Mouse (Mus musculus) thymus, adult 2 months (tissue): ENCODE measurements around the gene Cant1. TPM values are rescaled to one million over a fixed set of nuclear protein-coding genes. Genes with fewer than 3 reads are reported as not detected.

ENCODE experiments used
- DNase-seq: peaks from one replicate; pipeline ENCODE4 v3.0.0; 2021
- H3K27ac ChIP-seq: fragments of 200-500 bp; 2 replicates; pipeline ENCODE4 v1.5.1; 2012; ENCODE audit warnings: low read length, control low read depth; ENCODE audit not compliant: control insufficient read depth, insufficient read depth
- H3K27me3 ChIP-seq: fragments of 200-500 bp; 2 replicates; pipeline ENCODE4 v1.6.1; 2012; ENCODE audit warnings: mild to moderate bottlenecking, low read length, moderate library complexity, mixed read lengths; ENCODE audit not compliant: control insufficient read depth, insufficient read depth
- H3K36me3 ChIP-seq: fragments of 200-500 bp; 2 replicates; pipeline ENCODE4 v1.6.1; 2012; ENCODE audit warnings: mild to moderate bottlenecking, low read length, moderate library complexity; ENCODE audit not compliant: control insufficient read depth, insufficient read depth
- H3K4me1 ChIP-seq: fragments of 200-500 bp; replicated peaks from 2 replicates; pipeline ENCODE4 v1.6.1; 2012; ENCODE audit warnings: low read length; ENCODE audit not compliant: control insufficient read depth, insufficient read depth
- H3K4me3 ChIP-seq: fragments of 200-500 bp; 2 replicates; pipeline ENCODE4 v1.5.1; 2012; ENCODE audit warnings: mild to moderate bottlenecking, low read length, control low read depth, moderate library complexity; ENCODE audit not compliant: control insufficient read depth, insufficient read depth
- CTCF ChIP-seq: fragments of 200-500 bp; IDR thresholded peaks from 2 replicates; pipeline ENCODE4 v1.5.1; 2012; ENCODE audit warnings: mild to moderate bottlenecking, control low read depth, low read length, moderate library complexity, borderline replicate concordance; ENCODE audit not compliant: control insufficient read depth, poor library complexity, insufficient read depth; ENCODE audit errors: extremely low read depth
- POLR2A ChIP-seq: fragments of 200-500 bp; IDR thresholded peaks from 2 replicates; pipeline ENCODE4 v1.6.1; 2012; ENCODE audit warnings: mild to moderate bottlenecking, low read length, control low read depth, moderate library complexity; ENCODE audit not compliant: control insufficient read depth, poor library complexity, insufficient read depth; ENCODE audit errors: extremely low read depth
- WGBS: fragments of 180-500 bp; shearing (Covaris S2); methylation state at CpG from one replicate; pipeline ENCODE4 v1.1.7; 2018; 5-methylcytosine and 5-hydroxymethylcytosine counted together
- polyA plus RNA-seq: library from polyadenylated mRNA; depleted of rRNA; stranded (reverse); fragments of >200 nt; gene quantifications from 2 replicates; pipeline ENCODE4 v1.2.3, GENCODE M21; 2012

The Cant1 gene
- polyA plus RNA-seq, 1 experiment, result 100 TPM

DNA sequence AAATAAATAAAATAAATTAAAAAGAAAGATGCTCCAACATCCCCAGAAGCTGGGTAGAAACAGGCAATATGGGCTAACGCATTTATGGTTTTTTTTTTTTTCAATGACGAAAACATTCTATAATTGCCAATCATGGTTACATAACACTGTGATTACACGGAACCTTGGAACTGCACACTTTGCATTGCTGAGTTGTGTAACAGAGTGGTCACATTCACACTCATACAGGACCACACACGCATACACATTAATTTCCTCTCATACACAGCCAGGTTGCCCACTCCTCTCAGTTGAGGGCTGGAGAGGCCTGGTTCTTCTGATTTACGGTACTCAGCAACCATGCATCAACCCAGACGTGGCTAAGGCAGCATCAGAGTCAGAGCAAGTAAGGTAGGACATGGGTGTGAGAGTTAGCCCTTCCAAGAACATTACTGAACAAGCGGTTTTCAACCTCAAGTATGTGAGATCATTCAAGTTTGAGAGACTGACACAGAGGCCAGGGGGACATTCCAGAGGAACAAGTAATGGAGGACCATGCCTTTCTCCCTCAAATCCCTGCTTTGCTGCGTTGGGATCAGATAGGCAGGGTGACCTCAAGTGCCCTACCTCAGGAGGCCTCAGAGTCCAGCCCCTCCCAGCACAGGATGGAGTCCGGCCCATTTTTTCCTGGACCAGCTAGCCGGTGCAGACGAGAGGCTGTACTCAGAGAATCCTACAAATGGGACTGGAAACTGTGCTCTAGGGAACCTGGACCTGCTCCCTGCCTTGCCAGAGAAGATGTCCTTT, 35.2 kb upstream of the Cant1 start:
- no peak overlapping the region for H3K27ac ChIP-seq
- no peak for DNase-seq
- peaks cover 22% of the 10 kb centered on the region for H3K4me1 ChIP-seq
- no peaks in the 10 kb centered on the region for H3K27me3 ChIP-seq
- no peak overlapping the region for H3K4me3 ChIP-seq
- 97% methylated on average over 11 of the region's 11 CpGs for WGBS
- no peak for TF ChIP-seq POLR2A
- TF ChIP-seq CTCF, result no peak
- no peaks in the 10 kb centered on the region for H3K36me3 ChIP-seq

DNA sequence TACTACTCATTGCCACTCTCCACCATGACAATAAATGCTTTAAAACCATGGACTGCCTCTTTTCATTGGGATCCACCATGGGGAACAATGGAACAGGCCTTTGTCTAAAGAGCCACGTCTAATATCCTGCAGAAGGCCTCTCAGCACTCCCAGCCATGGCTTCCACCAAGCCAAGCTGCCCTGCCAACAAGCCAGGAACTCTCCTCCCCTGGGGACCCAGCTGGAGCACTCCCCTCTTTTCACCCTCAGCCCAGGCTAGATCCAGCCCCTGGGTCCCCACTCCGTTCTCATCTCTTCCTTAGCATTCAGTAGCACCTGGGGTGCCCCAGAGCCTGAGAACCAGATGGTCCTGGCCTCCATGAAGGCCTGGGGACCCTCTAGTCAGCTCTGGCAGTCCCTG, 34.1 kb upstream of the Cant1 start:
- Histone ChIP-seq H3K4me1 (peaks cover 15% of the 10 kb centered on the region), H3K4me3 (no peak overlapping the region), H3K36me3 (no peaks in the 10 kb centered on the region), H3K27me3 (no peaks in the 10 kb centered on the region), H3K27ac (no peak overlapping the region)
- TF ChIP-seq POLR2A (no peak), CTCF (no peak)
- 84% methylated on average over 2 of the region's 2 CpGs for WGBS
- DNase-seq, result no peak

DNA sequence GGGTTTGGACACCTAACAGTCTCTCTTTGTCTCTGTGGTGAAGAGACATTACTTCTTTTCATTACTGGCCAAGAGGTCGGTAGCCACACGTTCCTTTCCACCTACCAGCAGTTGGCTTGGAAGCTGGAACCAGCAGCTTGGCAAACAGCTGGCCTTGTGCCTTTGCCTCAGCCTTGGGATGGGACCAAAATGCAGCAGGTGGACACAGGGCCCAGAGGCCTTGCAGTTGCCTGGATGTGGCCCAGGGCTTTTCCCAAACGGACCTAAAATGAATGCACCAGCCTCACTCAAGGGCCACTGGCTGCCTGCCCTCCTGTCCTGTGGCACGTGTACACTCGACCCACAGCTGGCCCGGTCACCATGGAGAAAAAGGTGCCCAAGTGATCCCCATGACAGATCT, 32.3 kb upstream of the Cant1 start:
- Histone ChIP-seq H3K27me3 (no peaks in the 10 kb centered on the region), H3K36me3 (no peaks in the 10 kb centered on the region), H3K4me1 (no peaks in the 10 kb centered on the region; the same call in 1 of the 2 replicates), H3K27ac (no peak overlapping the region), H3K4me3 (no peak overlapping the region)
- 91% methylated on average over 6 of the region's 6 CpGs for WGBS
- no peak for DNase-seq
- TF ChIP-seq POLR2A (no peak), CTCF (no peak)

DNA sequence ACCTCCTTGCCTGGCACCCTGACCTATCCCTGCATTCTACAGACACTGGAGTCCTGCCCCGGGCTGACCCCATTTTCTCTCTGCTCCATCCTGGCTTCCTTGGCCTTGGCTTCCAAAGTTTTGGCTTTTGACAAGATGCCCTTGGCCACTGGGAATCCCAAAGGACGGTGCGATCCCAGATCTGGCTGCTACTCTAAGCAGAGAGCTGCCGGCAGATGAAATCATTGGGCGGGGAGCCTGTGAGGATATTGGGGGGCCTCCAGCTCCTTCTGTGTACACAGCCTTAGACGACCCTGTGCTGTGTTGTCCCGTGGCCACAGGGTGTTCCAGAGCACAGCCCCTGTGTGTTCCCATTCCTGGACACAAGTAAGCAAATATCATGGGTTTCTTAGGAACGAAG, 29.5 kb upstream of the Cant1 start:
- Histone ChIP-seq H3K4me3 (no peak overlapping the region), H3K27me3 (no peaks in the 10 kb centered on the region), H3K36me3 (no peaks in the 10 kb centered on the region), H3K27ac (no peak overlapping the region), H3K4me1 (no peaks in the 10 kb centered on the region)
- DNase-seq, result no peak
- TF ChIP-seq POLR2A (no peak), CTCF (no peak)
- 93% methylated on average over 8 of the region's 8 CpGs for WGBS

DNA sequence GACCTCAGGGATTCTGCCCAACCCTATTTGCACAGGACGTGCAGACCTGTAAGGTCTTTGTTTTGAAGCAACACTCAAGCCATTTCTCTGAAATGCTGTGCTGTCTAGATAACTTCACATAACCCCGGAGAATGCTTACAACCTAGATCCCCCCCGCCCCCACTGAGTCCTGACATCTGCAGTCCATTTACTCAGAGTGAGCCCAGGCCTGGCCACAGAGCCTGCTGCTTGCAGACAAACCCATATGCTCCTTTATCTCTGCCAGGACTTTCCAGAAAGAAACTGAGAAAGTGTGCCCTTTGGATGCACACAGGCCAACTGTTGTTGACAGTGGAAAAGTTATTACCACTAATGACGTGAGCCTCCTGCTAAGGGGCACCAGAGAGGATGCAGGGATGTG, 28.5 kb upstream of the Cant1 start:
- WGBS, result 95% methylated on average over 4 of the region's 4 CpGs
- TF ChIP-seq POLR2A (no peak), CTCF (no peak)
- no peaks in the 10 kb centered on the region for H3K4me1 ChIP-seq
- no peaks in the 10 kb centered on the region for H3K27me3 ChIP-seq
- DNase-seq, result no peak
- no peaks in the 10 kb centered on the region for H3K36me3 ChIP-seq
- no peak overlapping the region for H3K4me3 ChIP-seq
- H3K27ac ChIP-seq, result no peak overlapping the region

DNA sequence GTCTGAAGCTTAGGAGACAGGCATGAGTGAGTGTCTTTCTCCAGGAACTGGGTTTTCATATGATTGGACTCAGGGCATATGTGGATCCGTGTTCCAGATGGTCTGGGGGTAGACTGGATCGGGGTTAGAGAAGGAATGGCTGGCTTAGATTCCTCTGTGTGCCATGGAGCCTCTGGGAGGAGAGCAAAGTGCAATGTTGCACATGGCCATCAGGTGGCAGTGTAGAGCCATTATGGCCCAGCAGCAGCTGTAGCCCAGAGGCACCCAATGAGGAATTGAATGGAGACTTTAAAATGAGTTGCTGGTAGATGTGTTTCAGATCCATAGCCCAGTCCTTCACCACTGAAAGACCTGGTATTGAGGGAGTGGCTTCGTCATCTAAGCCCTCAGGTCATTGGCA, 27.0 kb upstream of the Cant1 start:
- H3K36me3 ChIP-seq, result no peaks in the 10 kb centered on the region
- H3K27ac ChIP-seq, result no peak overlapping the region
- WGBS, result 16% methylated on average over 3 of the region's 3 CpGs
- DNase-seq, result peak; percentile 73
- no peaks in the 10 kb centered on the region for H3K4me1 ChIP-seq
- TF ChIP-seq CTCF, result peak; percentile 78; the same call in 1 of the 2 replicates
- TF ChIP-seq POLR2A, result no peak
- H3K4me3 ChIP-seq, result no peak overlapping the region
- H3K27me3 ChIP-seq, result no peaks in the 10 kb centered on the region
